Mouse (Mus musculus): ENCODE results near the gene Tra2b.
"Not testable (repeated sequence)": the region's sequence is repeated elsewhere in the genome, so short reads cannot be mapped to it uniquely, and the experiment has no call there.

Gene Tra2b

DNA sequence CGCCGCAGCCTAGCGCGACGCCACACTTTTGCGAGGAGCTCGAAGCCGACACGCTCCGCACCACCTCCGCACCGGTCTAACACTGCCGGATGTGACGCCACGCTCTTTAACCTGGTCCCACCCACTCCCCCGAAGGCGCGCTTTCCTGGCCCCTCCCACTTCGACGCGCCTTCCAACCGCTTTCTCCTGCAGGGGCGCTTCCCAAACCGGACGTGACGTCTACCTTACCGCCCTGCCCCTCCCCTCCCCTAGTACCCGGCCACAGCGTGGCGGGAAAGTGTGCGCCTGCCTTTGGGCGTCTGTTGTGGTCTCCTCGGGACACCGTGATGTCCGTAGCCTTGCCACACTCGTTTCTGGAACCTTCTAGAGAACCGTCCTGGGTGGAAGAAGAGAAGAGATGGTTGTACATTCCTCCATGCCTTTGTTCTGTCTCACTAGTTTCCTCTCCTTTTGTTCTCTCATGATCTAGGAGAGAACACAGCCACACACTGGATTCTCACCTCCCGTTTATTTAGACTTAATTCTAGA, at the start of gene Tra2b:
Gene Tra2b, minus strand, starts transcription at position 157 of the 528 bp plus-strand sequence.
- peak; percentile 99 for DNase-seq (ENCODE audit: low read depth)

- DNase-seq (ENCODE audit: low read depth) = peak; percentile 45
These were observed 44.8 kb upstream of the Tra2b start for GRCm38 (mm10) chr16:22310649-22311048.

DNA sequence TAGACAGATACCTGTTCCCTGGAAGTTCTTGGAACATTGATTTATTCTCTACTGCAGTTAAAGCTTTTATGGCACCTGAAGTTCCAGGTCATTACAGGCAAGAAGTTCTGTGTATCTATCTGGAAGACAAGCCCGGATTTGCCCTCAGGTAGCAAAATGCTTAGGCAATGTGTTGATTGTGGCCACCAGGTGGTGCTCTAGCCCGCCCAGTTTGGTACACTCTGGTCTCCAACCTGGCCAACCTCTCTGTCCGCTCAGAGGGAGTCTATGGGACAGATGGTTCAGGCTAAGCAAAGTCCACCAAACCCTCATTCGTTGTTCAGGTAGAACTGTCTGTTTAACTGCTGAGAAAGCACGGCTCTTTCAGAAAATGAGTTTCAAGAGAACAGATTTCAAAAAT, 36.8 kb upstream of the Tra2b start:
- DNase-seq (ENCODE audit: low read depth) = peak; percentile 70

GRCm38 (mm10) chr16:22301378-22301777, 35.6 kb upstream of the Tra2b start:
- peak; percentile 8 for DNase-seq (ENCODE audit: low read depth)

- DNase-seq (ENCODE audit: low read depth) = no peak
These were observed 31.1 kb upstream of the Tra2b start for GRCm38 (mm10) chr16:22296901-22297300.

DNA sequence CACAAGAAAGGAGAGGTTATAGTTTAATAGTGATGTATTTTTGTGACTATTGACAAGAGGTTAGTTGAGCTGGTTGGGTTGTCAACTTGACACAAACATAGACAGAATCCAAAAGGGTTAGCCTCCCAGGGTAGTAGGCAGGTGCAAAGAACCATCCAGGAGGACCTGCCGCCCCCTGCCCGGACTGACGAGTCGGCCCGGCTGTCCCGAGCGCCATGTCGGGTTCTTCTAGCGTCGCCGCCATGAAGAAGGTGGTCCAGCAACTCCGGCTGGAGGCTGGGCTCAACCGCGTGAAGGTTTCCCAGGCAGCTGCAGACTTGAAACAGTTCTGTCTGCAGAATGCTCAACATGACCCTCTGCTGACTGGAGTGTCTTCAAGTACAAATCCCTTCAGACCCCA, 29.0 kb upstream of the Tra2b start:
- not testable (repeated sequence) for DNase-seq (ENCODE audit: low read depth)

DNA sequence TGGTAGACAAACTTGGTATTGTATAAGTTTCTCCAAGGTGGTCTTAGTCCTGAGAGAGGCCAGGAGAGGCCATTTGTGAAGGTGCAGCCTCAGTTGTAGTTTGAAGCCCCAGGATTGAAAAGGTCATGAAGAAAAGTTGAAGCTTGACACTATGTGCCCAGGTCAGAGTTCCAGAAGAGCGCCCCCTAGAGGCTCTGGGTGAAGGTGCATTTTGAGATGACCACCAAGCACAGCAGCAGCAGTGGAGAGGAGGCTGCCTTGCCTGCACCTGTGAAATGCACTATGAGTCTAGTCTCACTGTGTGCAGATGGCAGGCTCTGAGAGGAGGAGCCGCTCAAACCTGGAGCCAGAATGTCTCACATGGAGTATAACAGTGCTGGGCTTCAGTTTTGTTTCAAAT, 27.8 kb upstream of the Tra2b start:
- peak; percentile 55 for DNase-seq (ENCODE audit: low read depth)

- no peak for DNase-seq (ENCODE audit: low read depth)
These were observed 26.6 kb upstream of the Tra2b start for GRCm38 (mm10) chr16:22292394-22292793.

DNA sequence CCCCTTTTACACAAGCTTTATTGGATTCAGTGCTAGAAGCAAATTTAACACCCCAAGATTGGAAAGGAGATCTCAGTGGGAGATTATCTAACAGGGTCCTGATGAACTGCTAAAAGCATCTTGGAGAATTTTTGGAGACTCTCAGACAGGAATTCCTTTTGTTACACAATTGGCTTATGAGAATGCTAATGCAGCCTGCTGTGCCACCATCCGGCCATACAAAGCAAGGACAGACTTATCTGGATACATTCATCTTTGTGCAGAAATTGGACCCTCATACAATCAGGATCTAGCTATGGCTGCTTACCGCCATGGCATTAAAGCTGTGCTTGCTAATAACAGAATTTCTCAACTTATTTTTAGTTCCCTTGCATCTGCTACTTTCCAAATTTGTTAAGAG, 23.8 kb upstream of the Tra2b start:
- DNase-seq (ENCODE audit: low read depth) = no peak

- DNase-seq (ENCODE audit: low read depth) = no peak
These were observed 21.2 kb upstream of the Tra2b start for GRCm38 (mm10) chr16:22286996-22287395.

GRCm38 (mm10) chr16:22276536-22276935, 10.7 kb upstream of the Tra2b start:
- DNase-seq (ENCODE audit: low read depth) = no peak

GRCm38 (mm10) chr16:22275142-22275541, 9.3 kb upstream of the Tra2b start:
- DNase-seq (ENCODE audit: low read depth) = no peak

DNA sequence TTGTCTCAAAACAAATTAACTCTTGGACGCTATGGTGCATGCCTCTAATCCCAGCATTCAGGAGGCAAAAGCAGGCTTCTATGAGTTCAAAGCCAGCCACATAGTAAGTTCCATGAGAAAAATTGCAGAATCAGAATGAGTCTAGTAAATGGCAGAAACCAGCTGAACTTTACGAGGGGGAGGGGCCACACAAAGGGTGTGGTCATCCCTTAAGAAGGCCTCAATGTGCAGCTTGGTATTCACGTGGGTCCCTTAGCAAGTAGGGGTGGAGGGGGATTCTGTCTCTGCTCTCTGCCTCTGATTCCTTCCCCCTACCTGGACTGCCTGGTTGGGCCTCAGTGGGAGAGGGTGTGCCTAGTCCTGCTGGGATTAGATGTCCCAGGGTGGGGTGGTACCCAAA, 4.7 kb upstream of the Tra2b start:
- DNase-seq (ENCODE audit: low read depth) = no peak

DNA sequence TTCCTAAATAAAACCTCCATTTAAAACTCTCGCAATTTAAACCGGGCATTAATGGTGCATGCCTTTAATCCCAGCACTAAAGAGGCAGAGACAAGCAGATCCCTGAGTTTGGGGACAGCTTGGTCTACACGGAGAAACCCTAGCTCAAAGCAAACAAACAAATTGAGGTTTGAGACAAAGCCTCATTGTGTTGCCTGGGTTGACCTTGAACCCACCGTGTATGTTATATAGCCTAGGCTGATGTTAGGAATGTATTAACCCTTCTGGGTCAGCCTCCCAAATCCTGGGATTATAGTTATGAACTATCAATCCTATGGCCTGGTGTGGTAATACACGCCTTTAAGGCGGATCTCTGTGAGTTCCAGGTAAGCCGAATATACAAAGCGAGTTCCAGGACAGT, 579 bp upstream of the Tra2b start:
- DNase-seq (ENCODE audit: low read depth) = no peak

- DNase-seq (ENCODE audit: low read depth) = peak; percentile 93
These were observed 600 bp downstream of the Tra2b start for GRCm38 (mm10) chr16:22264962-22265848.

DNA sequence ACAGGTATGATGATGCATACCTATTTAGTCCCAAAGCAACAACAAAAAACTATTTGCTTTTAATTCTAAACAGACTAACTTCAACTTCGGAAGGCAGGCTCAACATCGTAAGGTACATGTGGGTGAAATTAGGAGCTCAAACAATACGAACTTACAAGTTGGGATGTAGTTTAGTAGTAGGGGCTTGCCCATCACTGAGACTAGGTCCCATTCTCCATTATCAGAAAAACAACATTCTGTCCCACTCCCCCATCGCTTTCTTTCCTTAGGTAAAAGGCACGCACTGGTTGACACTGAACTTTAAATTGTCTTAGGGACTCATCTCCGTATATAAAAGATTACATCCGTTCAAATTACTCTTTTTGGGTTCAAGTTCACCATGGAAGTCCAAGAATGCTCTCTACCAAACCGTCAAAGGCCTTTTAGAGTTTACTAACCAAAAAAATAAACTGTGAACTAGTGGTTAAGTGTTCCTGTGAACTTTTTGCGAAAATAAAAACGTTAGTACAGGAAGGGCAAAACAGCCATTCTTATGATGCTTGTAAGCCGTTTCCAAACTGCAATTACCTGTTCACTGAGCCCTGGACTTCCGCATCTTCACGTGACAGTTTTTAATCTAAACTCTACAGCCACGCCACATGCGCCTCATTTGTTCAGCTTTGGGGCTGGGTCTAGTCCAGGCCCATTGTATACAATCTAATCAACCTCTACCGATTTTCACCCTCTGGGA, 1.4 kb downstream of the Tra2b start:
- DNase-seq (ENCODE audit: low read depth) = peak; percentile 78

DNA sequence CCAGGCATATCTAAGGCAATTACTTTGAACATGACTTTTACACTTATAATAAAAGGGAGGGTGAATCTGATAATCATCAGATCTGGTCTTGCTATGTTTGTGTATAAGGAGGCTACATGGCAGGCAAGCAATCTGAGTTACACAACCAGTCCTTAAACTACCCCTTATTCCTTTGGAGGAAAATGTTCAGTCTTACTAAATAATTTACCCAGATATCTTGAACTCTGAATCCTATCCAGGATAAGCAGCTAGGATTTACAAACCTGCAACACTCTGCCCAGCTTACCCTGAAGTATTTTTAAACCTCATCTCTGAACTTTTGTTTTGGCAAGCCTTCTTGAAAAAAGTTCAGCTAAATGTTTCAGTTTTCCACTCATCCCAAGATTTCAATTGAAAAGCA, 2.7 kb downstream of the Tra2b start:
- DNase-seq (ENCODE audit: low read depth) = peak; percentile 47

DNA sequence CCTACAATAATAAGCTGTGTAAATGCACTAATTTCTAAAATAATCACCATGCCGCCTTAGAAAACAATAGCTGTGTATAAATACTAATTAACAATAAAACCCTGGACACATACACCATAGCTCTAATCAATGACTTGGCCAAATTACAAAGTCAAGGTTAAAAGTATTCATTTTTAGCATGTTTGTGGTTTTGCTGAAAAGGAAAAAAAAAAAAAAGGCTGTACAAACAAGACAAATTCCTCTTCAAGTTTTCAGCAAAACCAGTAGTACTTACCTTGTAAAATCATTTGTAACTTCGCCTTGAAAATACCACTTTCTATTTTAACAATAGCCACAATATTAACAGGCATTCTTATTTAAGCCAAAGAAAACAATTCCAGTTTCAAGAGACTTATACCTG, 4.2 kb downstream of the Tra2b start:
- DNase-seq (ENCODE audit: low read depth) = peak; percentile 40

GRCm38 (mm10) chr16:22260423-22261143, 5.2 kb downstream of the Tra2b start:
- DNase-seq (ENCODE audit: low read depth) = peak; percentile 35

- DNase-seq (ENCODE audit: low read depth) = peak; percentile 50
These were observed 13.6 kb downstream of the Tra2b start for GRCm38 (mm10) chr16:22252255-22252654.

DNA sequence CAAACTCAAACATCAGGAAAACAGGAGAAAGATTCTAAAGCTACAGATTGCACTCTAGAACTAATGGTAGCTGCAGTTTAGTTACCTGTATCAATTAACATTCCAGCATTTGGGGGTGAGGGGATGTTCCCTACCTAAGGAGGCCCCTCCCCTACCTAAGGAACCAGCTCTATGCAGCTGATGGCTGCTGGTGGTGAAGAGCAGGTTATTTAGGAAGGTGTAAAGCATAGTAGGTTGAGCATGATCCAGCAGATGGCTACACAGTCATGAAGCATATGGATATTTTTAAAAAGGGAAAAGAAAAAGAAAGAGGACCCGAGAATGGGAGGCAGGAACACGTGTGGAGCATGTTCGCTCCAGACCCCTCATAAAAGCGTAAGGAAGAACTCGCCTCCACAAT, 15.5 kb downstream of the Tra2b start:
- DNase-seq (ENCODE audit: low read depth) = peak; percentile 24

DNA sequence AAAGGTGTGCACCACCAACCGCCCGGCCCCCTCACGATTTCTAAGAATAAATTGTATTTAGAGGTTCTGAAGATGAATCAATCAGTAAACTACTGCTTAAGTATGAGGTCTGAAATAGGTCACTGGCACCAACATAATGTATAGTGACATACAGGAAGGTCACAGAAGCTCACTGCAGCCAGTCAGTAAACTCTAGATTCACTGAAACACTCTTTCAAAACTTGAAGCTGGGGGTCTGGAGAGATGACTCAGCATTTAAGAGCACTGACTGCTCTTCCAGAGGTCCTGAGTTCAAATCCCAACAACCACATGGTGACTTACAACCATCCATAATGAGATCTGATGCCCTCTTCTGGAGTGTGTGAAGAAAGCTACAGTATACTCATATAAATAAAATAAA, 16.1 kb downstream of the Tra2b start:
- peak; percentile 20 for DNase-seq (ENCODE audit: low read depth)
